Mouse (Mus musculus): Measurements from ENCODE around the gene Anp32b. TPM values are rescaled to one million over a fixed set of nuclear protein-coding genes. Genes with fewer than 3 reads are reported as not detected.

Anp32b gene
- polyA plus RNA-seq, 1 experiment from 2014 or later: 403 TPM

DNA sequence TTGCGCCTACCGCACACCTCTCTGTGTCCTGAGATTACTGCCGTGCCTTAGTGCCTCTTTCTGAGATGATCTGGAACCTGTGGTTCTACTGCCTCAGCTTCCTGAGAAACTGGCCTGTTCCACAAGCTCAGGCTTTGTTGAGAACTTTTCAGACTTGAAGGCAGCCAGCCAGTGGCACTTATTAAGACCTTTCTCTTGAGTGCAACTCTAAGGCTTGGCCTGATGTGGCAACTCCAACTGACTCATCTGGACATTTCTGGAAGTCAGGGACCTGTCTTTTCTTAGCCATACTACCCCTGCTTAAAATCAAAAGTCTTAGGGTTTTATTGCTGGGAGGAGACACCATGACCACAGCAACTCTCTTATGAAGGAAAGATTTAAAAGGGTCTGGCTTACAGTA, 6.5 kb downstream of the Anp32b start:
- Histone ChIP-seq H3K36me3 (ENCODE audit: control insufficient read depth, insufficient read depth, low read length) (peaks cover 7% of the 10 kb centered on the region), H3K27ac (replicated peaks; ENCODE audit: low read depth, low read length) (no peak overlapping the region), H3K4me3 (ENCODE audit: low read depth, low read length) (no peak overlapping the region), H3K27me3 (ENCODE audit: control insufficient read depth, insufficient read depth, low read length) (no peaks in the 10 kb centered on the region), H3K9me3 (ENCODE audit: control insufficient read depth, low read length) (no peaks in the 10 kb centered on the region), H3K4me2 (ENCODE audit: low read depth, severe bottlenecking) (no peak overlapping the region), H3K4me1 (ENCODE audit: control insufficient read depth, insufficient read depth, low read length) (peaks cover 17% of the 10 kb centered on the region), H3K9ac (ENCODE audit: low read length) (no peak overlapping the region)
- ATAC-seq (ENCODE audit: insufficient number of reproducible peaks, low FRiP score, low TSS enrichment, low read depth): no peak
- no peak for DNase-seq (ENCODE audit: low spot score)
- 91% methylated on average over 3 of the region's 3 CpGs for WGBS

DNA sequence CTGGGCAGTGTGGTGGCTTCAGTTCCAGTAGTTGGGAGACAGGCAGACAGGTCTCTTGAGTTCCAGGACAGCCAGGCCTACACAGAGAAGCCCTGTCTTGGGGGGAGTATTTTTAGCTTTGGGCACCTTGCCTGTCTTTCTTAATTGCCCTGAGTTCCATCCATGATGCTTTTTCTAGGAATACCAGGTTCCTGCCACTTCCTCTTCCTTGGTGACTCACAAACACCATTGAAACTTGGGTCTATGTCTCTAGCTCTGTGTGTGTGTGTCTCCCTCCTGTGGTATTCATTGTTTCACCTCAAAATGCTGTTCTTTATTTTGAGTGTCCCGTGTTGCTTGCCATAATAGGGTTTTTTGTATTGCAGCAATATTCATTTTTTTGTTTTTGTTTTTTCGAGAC, 7.7 kb downstream of the Anp32b start:
- WGBS: 88% methylated on average over 2 of the region's 2 CpGs
- Histone ChIP-seq H3K27ac (replicated peaks; ENCODE audit: low read depth, low read length) (no peak overlapping the region), H3K4me1 (ENCODE audit: control insufficient read depth, insufficient read depth, low read length) (peaks cover 11% of the 10 kb centered on the region), H3K9ac (ENCODE audit: low read length) (no peak overlapping the region), H3K27me3 (ENCODE audit: control insufficient read depth, insufficient read depth, low read length) (no peaks in the 10 kb centered on the region), H3K9me3 (ENCODE audit: control insufficient read depth, low read length) (no peaks in the 10 kb centered on the region), H3K4me2 (ENCODE audit: low read depth, severe bottlenecking) (no peak overlapping the region), H3K4me3 (ENCODE audit: low read depth, low read length) (no peak overlapping the region), H3K36me3 (ENCODE audit: control insufficient read depth, insufficient read depth, low read length) (peaks cover 13% of the 10 kb centered on the region)
- ATAC-seq (ENCODE audit: insufficient number of reproducible peaks, low FRiP score, low TSS enrichment, low read depth) (no peak), DNase-seq (ENCODE audit: low spot score) (no peak)

- H3K36me3 ChIP-seq (ENCODE audit: control insufficient read depth, insufficient read depth, low read length): peaks cover 43% of the 10 kb centered on the region
- WGBS: 88% methylated on average over 7 of the region's 7 CpGs
- H3K27ac ChIP-seq (replicated peaks; ENCODE audit: low read depth, low read length): no peak overlapping the region
- no peaks in the 10 kb centered on the region for H3K9me3 ChIP-seq (ENCODE audit: control insufficient read depth, low read length)
- no peak overlapping the region for H3K4me2 ChIP-seq (ENCODE audit: low read depth, severe bottlenecking)
- DNase-seq (ENCODE audit: low spot score) (peak; percentile 64), ATAC-seq (ENCODE audit: insufficient number of reproducible peaks, low FRiP score, low TSS enrichment, low read depth) (no peak)
- no peaks in the 10 kb centered on the region for H3K27me3 ChIP-seq (ENCODE audit: control insufficient read depth, insufficient read depth, low read length)
- no peak overlapping the region for H3K9ac ChIP-seq (ENCODE audit: low read length)
- no peak overlapping the region for H3K4me3 ChIP-seq (ENCODE audit: low read depth, low read length)
- H3K4me1 ChIP-seq (ENCODE audit: control insufficient read depth, insufficient read depth, low read length): no peaks in the 10 kb centered on the region
These were observed 12.6 kb downstream of the Anp32b start for GRCm38 (mm10) chr4:46463130-46463830.

- 96% methylated on average over 3 of the region's 3 CpGs for WGBS
- ATAC-seq (ENCODE audit: insufficient number of reproducible peaks, low FRiP score, low TSS enrichment, low read depth): no peak
- H3K4me3 ChIP-seq (ENCODE audit: low read depth, low read length): no peak overlapping the region
These were observed 15.0 kb downstream of the Anp32b start for GRCm38 (mm10) chr4:46465740-46466139.

DNA sequence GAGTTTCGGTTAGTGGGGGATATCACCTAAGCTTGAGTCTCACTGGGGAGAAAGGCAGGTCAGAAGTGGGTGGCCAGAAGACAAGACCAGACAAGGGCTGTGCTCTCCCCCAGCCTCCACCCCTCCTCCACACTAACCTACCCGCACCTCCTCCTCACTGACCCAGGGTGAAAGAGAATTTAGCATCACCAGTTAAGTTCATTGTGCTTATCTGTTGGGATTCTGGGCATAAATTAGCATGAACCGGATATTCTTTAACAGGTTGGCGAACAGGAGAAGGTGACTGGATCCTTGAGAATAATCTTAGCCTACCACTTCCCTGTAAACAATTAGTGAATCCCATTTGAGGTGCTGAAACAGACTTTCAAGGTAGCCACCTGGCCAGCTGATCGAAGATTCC, 24.4 kb downstream of the Anp32b start:
- WGBS: 95% methylated on average over 5 of the region's 5 CpGs
- ATAC-seq (ENCODE audit: insufficient number of reproducible peaks, low FRiP score, low TSS enrichment, low read depth): no peak
- Histone ChIP-seq H3K36me3 (ENCODE audit: control insufficient read depth, insufficient read depth, low read length) (peaks cover 44% of the 10 kb centered on the region), H3K9me3 (ENCODE audit: control insufficient read depth, low read length) (no peaks in the 10 kb centered on the region), H3K27ac (replicated peaks; ENCODE audit: low read depth, low read length) (no peak overlapping the region), H3K4me2 (ENCODE audit: low read depth, severe bottlenecking) (no peak overlapping the region), H3K4me1 (ENCODE audit: control insufficient read depth, insufficient read depth, low read length) (no peaks in the 10 kb centered on the region), H3K4me3 (ENCODE audit: low read depth, low read length) (no peak overlapping the region), H3K9ac (ENCODE audit: low read length) (no peak overlapping the region), H3K27me3 (ENCODE audit: control insufficient read depth, insufficient read depth, low read length) (no peaks in the 10 kb centered on the region)
- no peak for DNase-seq (ENCODE audit: low spot score)

More at GRCm38 (mm10) chr4:46465740-46466139, 15.0 kb downstream of the Anp32b start:
- DNase-seq (ENCODE audit: low spot score): no peak
- no peak overlapping the region for H3K27ac ChIP-seq (replicated peaks; ENCODE audit: low read depth, low read length)
- no peak overlapping the region for H3K4me2 ChIP-seq (ENCODE audit: low read depth, severe bottlenecking)
- H3K4me1 ChIP-seq (ENCODE audit: control insufficient read depth, insufficient read depth, low read length): no peaks in the 10 kb centered on the region
- H3K9me3 ChIP-seq (ENCODE audit: control insufficient read depth, low read length): no peaks in the 10 kb centered on the region
- no peaks in the 10 kb centered on the region for H3K27me3 ChIP-seq (ENCODE audit: control insufficient read depth, insufficient read depth, low read length)
- H3K36me3 ChIP-seq (ENCODE audit: control insufficient read depth, insufficient read depth, low read length): peaks cover 54% of the 10 kb centered on the region
- H3K9ac ChIP-seq (ENCODE audit: low read length): no peak overlapping the region

- ATAC-seq (ENCODE audit: insufficient number of reproducible peaks, low FRiP score, low TSS enrichment, low read depth) (no peak), DNase-seq (ENCODE audit: low spot score) (no peak)
- no peak overlapping the region for H3K9ac ChIP-seq (ENCODE audit: low read length)
- no peaks in the 10 kb centered on the region for H3K4me1 ChIP-seq (ENCODE audit: control insufficient read depth, insufficient read depth, low read length)
- H3K9me3 ChIP-seq (ENCODE audit: control insufficient read depth, low read length): no peaks in the 10 kb centered on the region
- no peak overlapping the region for H3K4me3 ChIP-seq (ENCODE audit: low read depth, low read length)
- WGBS: 95% methylated on average over 2 of the region's 2 CpGs
- no peak overlapping the region for H3K27ac ChIP-seq (replicated peaks; ENCODE audit: low read depth, low read length)
- H3K36me3 ChIP-seq (ENCODE audit: control insufficient read depth, insufficient read depth, low read length): peaks cover 14% of the 10 kb centered on the region
- H3K4me2 ChIP-seq (ENCODE audit: low read depth, severe bottlenecking): no peak overlapping the region
- H3K27me3 ChIP-seq (ENCODE audit: control insufficient read depth, insufficient read depth, low read length): no peaks in the 10 kb centered on the region
These were observed 28.4 kb downstream of the Anp32b start for GRCm38 (mm10) chr4:46479081-46479480.

- ATAC-seq (ENCODE audit: insufficient number of reproducible peaks, low FRiP score, low TSS enrichment, low read depth): no peak
- no peaks in the 10 kb centered on the region for H3K36me3 ChIP-seq (ENCODE audit: control insufficient read depth, insufficient read depth, low read length)
- H3K4me1 ChIP-seq (ENCODE audit: control insufficient read depth, insufficient read depth, low read length): peaks cover 3% of the 10 kb centered on the region; the same call in 1 of the 2 replicates
- H3K27ac ChIP-seq (replicated peaks; ENCODE audit: low read depth, low read length): no peak overlapping the region
- DNase-seq (ENCODE audit: low spot score): no peak
- H3K9ac ChIP-seq (ENCODE audit: low read length): no peak overlapping the region
- H3K4me2 ChIP-seq (ENCODE audit: low read depth, severe bottlenecking): no peak overlapping the region
- H3K27me3 ChIP-seq (ENCODE audit: control insufficient read depth, insufficient read depth, low read length): no peaks in the 10 kb centered on the region
- H3K9me3 ChIP-seq (ENCODE audit: control insufficient read depth, low read length): no peaks in the 10 kb centered on the region
- 49% methylated on average over 14 of the region's 14 CpGs for WGBS
- no peak overlapping the region for H3K4me3 ChIP-seq (ENCODE audit: low read depth, low read length)
These were observed 35.2 kb downstream of the Anp32b start for GRCm38 (mm10) chr4:46485696-46486417.

DNA sequence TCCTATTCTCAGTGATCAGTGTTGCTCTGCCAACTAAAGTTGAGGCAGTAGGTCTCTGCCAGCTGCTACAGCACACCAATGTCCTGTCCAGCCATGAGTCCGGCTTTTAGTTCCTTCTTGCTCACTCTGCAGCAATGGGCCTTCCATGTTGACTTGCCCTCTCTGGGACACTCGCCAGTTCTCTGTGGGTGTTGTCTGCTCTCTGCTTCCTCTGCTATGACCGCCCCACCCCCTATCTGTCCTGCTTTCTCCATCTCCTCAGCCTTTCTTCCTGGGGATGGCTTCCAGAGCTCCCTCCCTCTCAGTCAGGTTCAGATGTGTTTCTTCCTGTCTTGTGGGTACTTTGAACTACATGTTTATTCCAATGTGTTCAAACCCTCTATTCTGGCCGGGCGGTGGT, 36.6 kb downstream of the Anp32b start:
- no peak overlapping the region for H3K9ac ChIP-seq (ENCODE audit: low read length)
- 95% methylated on average over 5 of the region's 5 CpGs for WGBS

More for the DNA sequence above, 36.6 kb downstream of the Anp32b start:
- Histone ChIP-seq H3K4me1 (ENCODE audit: control insufficient read depth, insufficient read depth, low read length) (peaks cover 3% of the 10 kb centered on the region; the same call in 1 of the 2 replicates), H3K27ac (replicated peaks; ENCODE audit: low read depth, low read length) (no peak overlapping the region), H3K4me2 (ENCODE audit: low read depth, severe bottlenecking) (no peak overlapping the region), H3K27me3 (ENCODE audit: control insufficient read depth, insufficient read depth, low read length) (no peaks in the 10 kb centered on the region), H3K4me3 (ENCODE audit: low read depth, low read length) (no peak overlapping the region), H3K36me3 (ENCODE audit: control insufficient read depth, insufficient read depth, low read length) (no peaks in the 10 kb centered on the region), H3K9me3 (ENCODE audit: control insufficient read depth, low read length) (no peaks in the 10 kb centered on the region)
- no peak for ATAC-seq (ENCODE audit: insufficient number of reproducible peaks, low FRiP score, low TSS enrichment, low read depth)
- no peak for DNase-seq (ENCODE audit: low spot score)

Data from limb, embryonic 11.5 days (tissue).